ENCODE assay signal across 11 mouse cellular contexts in genomic region chr16:36989493-36989892, GRCm38 (mm10). TPM values are rescaled to one million over a fixed set of nuclear protein-coding genes. Genes with fewer than 3 reads are reported as not detected.
DNase-seq lines count a peak whose midpoint lies in the region; ATAC-seq and TF ChIP-seq lines count a peak whose summit lies in the region.
"Had no signal": no experiment of that assay in that cellular context is flagged by ENCODE, and none has a peak within 500 bp of the region (broad histone marks: within the 10 kb centered on the region; RNA-seq: fewer than 3 reads in every experiment).

No protein-coding gene starts in this region.

- peak overlapping the region; percentile 79 for H3K27ac ChIP-seq in CH12.LX (ENCODE audit: insufficient read depth, low read depth)
- peak overlapping the region; percentile 66 for H3K27ac ChIP-seq in embryonic facial prominence, embryonic 12.5 days
- no peak overlapping the region for H3K27ac ChIP-seq in midbrain, embryonic 16.5 days (ENCODE audit: low read length)
- H3K27ac ChIP-seq: hindbrain, embryonic 13.5 days; liver, embryonic 15.5 days; neural tube, embryonic 12.5 days had no signal

- peak; percentile 97 for DNase-seq in CH12.LX (ENCODE audit: extremely low read depth)
- peak; percentile 39 for DNase-seq in heart, postnatal 4 days
- no peak for DNase-seq in layer of hippocampus, postnatal 14 days (ENCODE audit: low spot score in 2 of 2)
- no peak for DNase-seq in lung, adult 18-20 months
- DNase-seq: cerebellum, postnatal 36 days had no signal

- in situ Hi-C loops in CH12.LX (cut with MboI; ENCODE audit: low pct_ligation_motif_present, low pct_unique_long_range_greater_than_20kb, low sequenced_read_pairs): no loop called here

- H3K36me3 ChIP-seq in CH12.LX (replicated peaks in 1 of 2; ENCODE audit: control insufficient read depth in 1 of 2, insufficient read depth in 1 of 2, low read length in 1 of 2): no peaks in the 10 kb centered on the region
- H3K36me3 ChIP-seq in embryonic facial prominence, embryonic 12.5 days: no peaks in the 10 kb centered on the region
- no peaks in the 10 kb centered on the region for H3K36me3 ChIP-seq in midbrain, embryonic 16.5 days (ENCODE audit: control insufficient read depth, insufficient read depth, low read length)
- H3K36me3 ChIP-seq: hindbrain, embryonic 13.5 days; liver, embryonic 15.5 days; neural tube, embryonic 12.5 days had no signal

- peak in 1 of 2 experiments; percentile 60; a peak in 2 of 4 replicates for TF ChIP-seq CTCF in CH12.LX (conservative IDR thresholded peaks at IDR 0.05 in 1 of 2, IDR thresholded peaks at IDR 0.05 in 1 of 2; ENCODE audit: low read depth in 2 of 2, low read length in 2 of 2)

- peak overlapping the region; percentile 43 to 55 (median 44) for H3K4me3 ChIP-seq in CH12.LX (replicated peaks in 1 of 3; ENCODE audit: low read depth in 2 of 3, low read length in 2 of 3, poor library complexity in 1 of 3)
- H3K4me3 ChIP-seq in embryonic facial prominence, embryonic 12.5 days: no peak overlapping the region
- no peak overlapping the region for H3K4me3 ChIP-seq in midbrain, embryonic 16.5 days (ENCODE audit: low read depth, low read length)
- H3K4me3 ChIP-seq: hindbrain, embryonic 13.5 days; liver, embryonic 15.5 days; neural tube, embryonic 12.5 days had no signal

- ATAC-seq in embryonic facial prominence, embryonic 12.5 days (ENCODE audit: insufficient number of reproducible peaks, insufficient read depth, low FRiP score, low TSS enrichment): peak; percentile 61
- peak; percentile 67 for ATAC-seq in megakaryocyte, adult 5-6 weeks (ENCODE audit: poor library complexity, severe bottlenecking)
- no peak for ATAC-seq in midbrain, embryonic 16.5 days

- peaks cover 9% of the 10 kb centered on the region for H3K9me3 ChIP-seq in CH12.LX (replicated peaks; ENCODE audit: low read length)
- no peaks in the 10 kb centered on the region for H3K9me3 ChIP-seq in embryonic facial prominence, embryonic 12.5 days
- no peaks in the 10 kb centered on the region for H3K9me3 ChIP-seq in midbrain, embryonic 16.5 days (replicated peaks; ENCODE audit: control insufficient read depth, low read length, poor library complexity, severe bottlenecking)
- H3K9me3 ChIP-seq: hindbrain, embryonic 13.5 days; liver, embryonic 15.5 days; neural tube, embryonic 12.5 days had no signal

- 37% methylated on average over 8 of the region's 8 CpGs for WGBS in embryonic facial prominence, embryonic 12.5 days
- 71% methylated on average over 8 of the region's 8 CpGs for WGBS in midbrain, embryonic 16.5 days

- no peaks in the 10 kb centered on the region for H3K27me3 ChIP-seq in CH12.LX (replicated peaks)
- no peaks in the 10 kb centered on the region for H3K27me3 ChIP-seq in embryonic facial prominence, embryonic 12.5 days
- H3K27me3 ChIP-seq in midbrain, embryonic 16.5 days (ENCODE audit: control insufficient read depth, insufficient read depth, low read depth, low read length): no peaks in the 10 kb centered on the region
- H3K27me3 ChIP-seq: hindbrain, embryonic 13.5 days; liver, embryonic 15.5 days; neural tube, embryonic 12.5 days had no signal

- peak overlapping the region; percentile 85 for H3K4me2 ChIP-seq in CH12.LX (ENCODE audit: insufficient read depth, low read depth, poor library complexity, severe bottlenecking)
- H3K4me2 ChIP-seq in embryonic facial prominence, embryonic 12.5 days (replicated peaks): peak overlapping the region; percentile 22; the same call in 1 of the 2 replicates
- H3K4me2 ChIP-seq in midbrain, embryonic 16.5 days (ENCODE audit: low read length): no peak overlapping the region
- H3K4me2 ChIP-seq: hindbrain, embryonic 13.5 days; liver, embryonic 15.5 days; neural tube, embryonic 12.5 days had no signal

- no peaks in the 10 kb centered on the region for H3K79me2 ChIP-seq in CH12.LX (replicated peaks; ENCODE audit: control insufficient read depth, extremely low read depth, insufficient read depth, poor library complexity, severe bottlenecking)

- peak; percentile 65 for TF ChIP-seq POLR2A in CH12.LX (IDR thresholded peaks at IDR 0.05; ENCODE audit: low read depth, low read length)

- H3K4me1 ChIP-seq in CH12.LX (ENCODE audit: control insufficient read depth in 1 of 2, insufficient read depth in 2 of 2): peaks cover 28 to 63% of the 10 kb centered on the region in 2 experiments
- H3K4me1 ChIP-seq in embryonic facial prominence, embryonic 12.5 days: peaks cover 11% of the 10 kb centered on the region
- H3K4me1 ChIP-seq in midbrain, embryonic 16.5 days (ENCODE audit: control insufficient read depth, insufficient read depth, low read length): no peaks in the 10 kb centered on the region
- H3K4me1 ChIP-seq: hindbrain, embryonic 13.5 days; liver, embryonic 15.5 days; neural tube, embryonic 12.5 days had no signal

- dilution Hi-C loops in CH12.LX (cut with MboI; ENCODE audit: extremely low pct_ligation_motif_present, extremely low pct_unique_long_range_greater_than_20kb, low sequenced_read_pairs): no loop called here

- peak; percentile 69 for TF ChIP-seq RAD21 in CH12.LX (IDR thresholded peaks at IDR 0.05; ENCODE audit: low read depth, low read length)

- peak; percentile 82 for TF ChIP-seq EP300 in CH12.LX (IDR thresholded peaks at IDR 0.05; ENCODE audit: low read length)

- peak overlapping the region; percentile 71 for H3K9ac ChIP-seq in CH12.LX (ENCODE audit: insufficient read depth, low read depth)
- no peak overlapping the region for H3K9ac ChIP-seq in embryonic facial prominence, embryonic 12.5 days
- no peak overlapping the region for H3K9ac ChIP-seq in midbrain, embryonic 16.5 days (ENCODE audit: low read depth, low read length)
- H3K9ac ChIP-seq: hindbrain, embryonic 13.5 days; liver, embryonic 15.5 days; neural tube, embryonic 12.5 days had no signal

TF ChIP-seq in CH12.LX, 34 proteins besides CTCF, POLR2A, EP300 and RAD21 (continues in another document):
- TF ChIP-seq KAT2A (IDR thresholded peaks at IDR 0.05; ENCODE audit: insufficient replicate concordance, low read length) (no peak), TBP (conservative IDR thresholded peaks at IDR 0.05; ENCODE audit: low read depth, low read length) (peak; percentile 74), MEF2A (IDR thresholded peaks at IDR 0.05; ENCODE audit: borderline replicate concordance, low read depth, low read length) (peak; percentile 74), SIN3A (IDR thresholded peaks at IDR 0.05; ENCODE audit: low read length) (peak; percentile 54; the same call in 1 of the 2 replicates), USF1 (IDR thresholded peaks at IDR 0.05; ENCODE audit: low read depth, low read length) (no peak), JUND (conservative IDR thresholded peaks at IDR 0.05; ENCODE audit: low read depth, low read length) (0 out of 2 replicates have a peak, but pooled peaks have one; percentile 25), MAZ (IDR thresholded peaks at IDR 0.05; ENCODE audit: low read depth, low read length) (peak; percentile 87), POLR2AphosphoS2 (IDR thresholded peaks at IDR 0.05; ENCODE audit: low read depth, low read length) (no peak), RCOR1 (conservative IDR thresholded peaks at IDR 0.05; ENCODE audit: low read depth, low read length) (no peak), PAX5 (IDR thresholded peaks at IDR 0.05; ENCODE audit: low read length) (no peak), ZKSCAN1 (IDR thresholded peaks at IDR 0.05; ENCODE audit: borderline replicate concordance, low read depth, low read length) (no peak), TCF12 (IDR thresholded peaks at IDR 0.05; ENCODE audit: low read depth, low read length) (peak; percentile 86; the same call in 1 of the 2 replicates), CHD1 (IDR thresholded peaks at IDR 0.05; ENCODE audit: low read depth, low read length) (no peak), IRF4 (IDR thresholded peaks at IDR 0.05; ENCODE audit: low read depth, low read length) (peak; percentile 81), ZC3H11A (IDR thresholded peaks at IDR 0.05; ENCODE audit: low read depth, low read length) (no peak), ETS1 (conservative IDR thresholded peaks at IDR 0.05; ENCODE audit: low read depth, low read length) (peak; percentile 84), JUN (IDR thresholded peaks at IDR 0.05; ENCODE audit: insufficient read depth, low read depth, low read length) (peak; percentile 30; the same call in 1 of the 2 replicates), NELFE (IDR thresholded peaks at IDR 0.05; ENCODE audit: low read depth, low read length) (no peak; the same call in none of the 2 replicates)

RNA-seq across cellular contexts. Expression of gene Fbxo40, which starts 0.8 kb away (rescaled TPM):
- total RNA-seq in CH12.LX (2012; rRNA removed): 0.88 and 1.5 TPM in 2 replicates
- 1.0 and 2.2 TPM in 2 replicates for total RNA-seq in CH12.LX (2014; rRNA removed)
- polyA plus RNA-seq in CH12.LX (2012; ENCODE audit: insufficient read length, low read depth): 3.0 and 3.7 TPM in 2 replicates
- polyA plus RNA-seq in embryonic facial prominence, embryonic 12.5 days (2016; fragmentation: Nextera tagmentation; extraction: Ambion mirVana): 0.12 and 0.24 TPM in 2 replicates
- total RNA-seq in heart, postnatal 4 days (2021): 10 to 100 TPM; 85.0 to 86.7 TPM
- not detected in 2 replicates for total RNA-seq in megakaryocyte, adult 5-6 weeks (2015)
- total RNA-seq in megakaryocyte, adult 5-6 weeks (2017): 0.04 and 0.33 TPM in 2 replicates
- total RNA-seq in layer of hippocampus, postnatal 14 days (2021): under 1 TPM in 1 of 2 experiments, not detected in 1; 0.33 TPM
- 0.04 TPM in 1 of 2 replicates, not detected in the other for polyA plus RNA-seq in midbrain, embryonic 16.5 days (2015; fragmentation: Nextera tagmentation; extraction: Ambion mirVana)
- polyA plus RNA-seq: hindbrain, embryonic 13.5 days; neural tube, embryonic 12.5 days had no signal

RNA-seq across cellular contexts. Expression of gene Polq, which starts 22.1 kb away (rescaled TPM):
- 19.1 and 21.8 TPM in 2 replicates for total RNA-seq in CH12.LX (2012; rRNA removed)
- 27.0 and 29.3 TPM in 2 replicates for total RNA-seq in CH12.LX (2014; rRNA removed)
- 23.2 and 23.6 TPM in 2 replicates for polyA plus RNA-seq in CH12.LX (2012; ENCODE audit: insufficient read length, low read depth)
- polyA plus RNA-seq in embryonic facial prominence, embryonic 12.5 days (2016; fragmentation: Nextera tagmentation; extraction: Ambion mirVana): 10.2 and 11.7 TPM in 2 replicates
- total RNA-seq in heart, postnatal 4 days (2021): 1 to 10 TPM; 7.0 to 7.4 TPM
- total RNA-seq in megakaryocyte, adult 5-6 weeks (2015): 9.3 and 16.0 TPM in 2 replicates
- total RNA-seq in megakaryocyte, adult 5-6 weeks (2017): 13.4 and 13.9 TPM in 2 replicates
- 1 to 10 TPM; 1.6 to 2.1 TPM for total RNA-seq in layer of hippocampus, postnatal 14 days (2021)
- polyA plus RNA-seq in midbrain, embryonic 16.5 days (2015; fragmentation: Nextera tagmentation; extraction: Ambion mirVana): 2.3 and 2.9 TPM in 2 replicates

RNA-seq across cellular contexts. Expression of gene Hcls1, which starts 54.7 kb away (rescaled TPM):
- total RNA-seq in CH12.LX (2012; rRNA removed) (302 and 332 TPM in 2 replicates), CH12.LX (2014; rRNA removed) (206 and 222 TPM in 2 replicates)
- 537 and 750 TPM in 2 replicates for polyA plus RNA-seq in CH12.LX (2012; ENCODE audit: insufficient read length, low read depth)
- polyA plus RNA-seq in embryonic facial prominence, embryonic 12.5 days (2016; fragmentation: Nextera tagmentation; extraction: Ambion mirVana): 3.4 TPM in 2 replicates
- total RNA-seq in heart, postnatal 4 days (2021): 1 to 10 TPM; 7.0 to 7.1 TPM
- total RNA-seq in megakaryocyte, adult 5-6 weeks (2015): 53.0 and 69.8 TPM in 2 replicates
- 404 and 424 TPM in 2 replicates for total RNA-seq in megakaryocyte, adult 5-6 weeks (2017)
- 1 to 10 TPM; 4.5 to 4.8 TPM for total RNA-seq in layer of hippocampus, postnatal 14 days (2021)
- polyA plus RNA-seq in midbrain, embryonic 16.5 days (2015; fragmentation: Nextera tagmentation; extraction: Ambion mirVana): 1.8 and 2.5 TPM in 2 replicates

Comparison
In these comparisons a context has a peak if more than half of its experiments do, and no peak if none do; other contexts are left out.
1. DNase-seq: peak in CH12.LX (single experiment) and heart, postnatal 4 days (single experiment); none in layer of hippocampus, postnatal 14 days (0 of 2) and lung, adult 18-20 months (0 of 2).
2. H3K4me3 ChIP-seq: peak in CH12.LX (3 of 3); none in embryonic facial prominence, embryonic 12.5 days (single experiment) and midbrain, embryonic 16.5 days (single experiment).
3. RNA of gene Fbxo40, which starts 0.8 kb away (total RNA-seq): 85.0 to 86.7 TPM in heart, postnatal 4 days; 0.88 to 2.2 TPM in CH12.LX, 0.33 TPM in layer of hippocampus, postnatal 14 days and 0.04 to 0.33 TPM in megakaryocyte, adult 5-6 weeks; every median in the first group is over 10 times any median in the second.
4. RNA of gene Hcls1, which starts 54.7 kb away (total RNA-seq): 53.0 to 424 TPM in megakaryocyte, adult 5-6 weeks and 206 to 332 TPM in CH12.LX; 7.0 to 7.1 TPM in heart, postnatal 4 days and 4.5 to 4.8 TPM in layer of hippocampus, postnatal 14 days; every median in the first group is over 4 times any median in the second.